13 mouse cellular contexts compared by ENCODE assay signal in the genomic region with DNA sequence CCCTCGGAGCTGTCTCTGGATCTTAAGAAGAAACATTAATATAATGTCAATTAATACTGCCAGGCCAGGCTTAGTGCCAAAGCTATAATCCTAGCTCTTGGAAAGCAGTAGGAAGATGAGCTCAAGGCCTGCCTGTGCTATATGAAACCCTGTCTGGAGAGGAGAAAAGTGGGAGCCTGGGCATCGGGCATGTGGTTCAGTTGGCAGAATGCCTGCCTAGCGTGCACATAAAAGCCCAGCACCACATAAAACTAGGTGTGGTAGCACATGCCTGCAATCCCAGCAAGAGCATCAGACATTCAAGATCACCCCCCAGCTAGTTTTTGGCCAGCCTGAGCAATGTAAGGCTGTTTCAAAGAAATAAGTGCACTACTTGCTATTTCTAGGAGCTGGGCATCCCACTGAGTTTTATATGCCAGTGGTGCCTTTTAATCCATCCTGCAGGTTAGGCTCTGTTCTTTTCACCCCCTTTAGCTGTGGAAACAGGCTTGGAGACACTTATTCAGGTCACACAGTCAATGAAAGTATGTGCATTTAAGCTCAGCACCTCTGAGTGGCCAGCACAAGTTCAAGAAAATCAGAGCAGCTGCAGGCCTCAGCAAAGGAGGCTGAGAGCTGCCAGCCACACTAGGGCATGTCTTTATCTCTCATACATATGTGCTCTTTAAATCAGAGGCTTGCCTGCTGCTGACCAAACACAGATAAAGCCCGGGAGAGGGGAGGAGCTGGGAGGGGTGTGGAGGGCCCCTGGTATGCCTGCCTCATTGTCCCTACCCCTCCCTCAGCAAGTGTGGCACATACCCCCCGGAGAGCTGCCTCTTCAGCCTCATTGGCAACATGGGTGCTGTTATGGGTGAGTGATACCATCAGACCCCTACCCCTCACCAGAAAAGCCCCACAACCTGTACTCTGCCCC. TPM values are rescaled to one million over a fixed set of nuclear protein-coding genes. Genes with fewer than 3 reads are reported as not detected.
DNase-seq lines count a peak whose midpoint lies in the region; ATAC-seq and TF ChIP-seq lines count a peak whose summit lies in the region.
"Had no signal": no experiment of that assay in that cellular context is flagged by ENCODE, and none has a peak within 500 bp of the region (broad histone marks: within the 10 kb centered on the region; RNA-seq: fewer than 3 reads in every experiment).

No protein-coding gene starts in this region.

- ATAC-seq in lung, postnatal 0 days: no peak
- ATAC-seq in stomach, postnatal 0 days (ENCODE audit: low FRiP score, low TSS enrichment): no peak
- ATAC-seq in granulocyte monocyte progenitor cell, adult 5-6 weeks (replicated peaks; ENCODE audit: poor library complexity, severe bottlenecking): no peak

- no peaks in the 10 kb centered on the region; the same call in 1 of the 2 replicates for H3K79me2 ChIP-seq in heart, adult 2 months (replicated peaks; ENCODE audit: control insufficient read depth, insufficient read depth, low read length)

- no peak overlapping the region for H3K4me2 ChIP-seq in lung, postnatal 0 days (replicated peaks; ENCODE audit: low read depth, low read length)
- H3K4me2 ChIP-seq in stomach, postnatal 0 days (replicated peaks; ENCODE audit: low read depth): no peak overlapping the region
- H3K4me2 ChIP-seq: limb, embryonic 15.5 days; midbrain, embryonic 11.5 days had no signal

- H3K4me1 ChIP-seq in heart, adult 2 months (ENCODE audit: control insufficient read depth, insufficient read depth, low read length): peaks cover 6% of the 10 kb centered on the region
- H3K4me1 ChIP-seq in lung, postnatal 0 days (ENCODE audit: insufficient read depth, low read depth, low read length): peaks cover 28% of the 10 kb centered on the region
- H3K4me1 ChIP-seq in stomach, postnatal 0 days (replicated peaks; ENCODE audit: control insufficient read depth, insufficient read depth): peaks cover 13% of the 10 kb centered on the region

- H3K9me3 ChIP-seq in lung, postnatal 0 days (ENCODE audit: low read length): no peaks in the 10 kb centered on the region
- no peaks in the 10 kb centered on the region for H3K9me3 ChIP-seq in stomach, postnatal 0 days (ENCODE audit: control insufficient read depth, low read length)
- H3K9me3 ChIP-seq: embryonic facial prominence, embryonic 15.5 days; hindbrain, embryonic 13.5 days; limb, embryonic 15.5 days had no signal

- no peak overlapping the region for H3K4me3 ChIP-seq in heart, adult 2 months
- no peak overlapping the region for H3K4me3 ChIP-seq in lung, postnatal 0 days (ENCODE audit: low read depth, low read length)
- no peak overlapping the region for H3K4me3 ChIP-seq in stomach, postnatal 0 days (ENCODE audit: low read depth, low read length)
- H3K4me3 ChIP-seq: embryonic facial prominence, embryonic 15.5 days; limb, embryonic 15.5 days had no signal

- WGBS in heart, adult 2 months: 56% methylated on average over 5 of the region's 5 CpGs
- WGBS in lung, postnatal 0 days: 57% methylated on average over 5 of the region's 5 CpGs
- 28% methylated on average over 5 of the region's 5 CpGs for WGBS in stomach, postnatal 0 days

- peaks cover 3% of the 10 kb centered on the region; the same call in 1 of the 2 replicates for H3K36me3 ChIP-seq in heart, adult 2 months (ENCODE audit: control insufficient read depth, insufficient read depth, low read length)
- peaks cover 19% of the 10 kb centered on the region for H3K36me3 ChIP-seq in lung, postnatal 0 days (ENCODE audit: insufficient read depth, low read length)
- 0 out of 2 replicates have a peak, but pooled peaks cover 4% of the 10 kb centered on the region for H3K36me3 ChIP-seq in stomach, postnatal 0 days (ENCODE audit: control insufficient read depth, insufficient read depth, low read length)

- H3K27ac ChIP-seq in heart, adult 2 months: no peak overlapping the region
- H3K27ac ChIP-seq in lung, postnatal 0 days (ENCODE audit: low read length): peak overlapping the region; percentile 9; the same call in 1 of the 2 replicates
- H3K27ac ChIP-seq in stomach, postnatal 0 days (replicated peaks): no peak overlapping the region; the same call in 1 of the 2 replicates
- H3K27ac ChIP-seq: embryonic facial prominence, embryonic 15.5 days; hindbrain, embryonic 13.5 days; limb, embryonic 15.5 days had no signal

- no peaks in the 10 kb centered on the region for H3K27me3 ChIP-seq in heart, adult 2 months (ENCODE audit: control insufficient read depth, insufficient read depth, low read length)
- no peaks in the 10 kb centered on the region for H3K27me3 ChIP-seq in lung, postnatal 0 days (replicated peaks; ENCODE audit: insufficient read depth, low read length)
- H3K27me3 ChIP-seq in stomach, postnatal 0 days (ENCODE audit: control insufficient read depth, insufficient read depth, low read length): no peaks in the 10 kb centered on the region
- H3K27me3 ChIP-seq: embryonic facial prominence, embryonic 15.5 days; hindbrain, embryonic 13.5 days; limb, embryonic 15.5 days had no signal

- intact Hi-C loops in heart, adult 2 months (cut with DNase I): no loop called here

- no peak overlapping the region for H3K9ac ChIP-seq in heart, adult 2 months (ENCODE audit: low read depth, low read length)
- no peak overlapping the region for H3K9ac ChIP-seq in lung, postnatal 0 days (replicated peaks; ENCODE audit: low read depth)
- H3K9ac ChIP-seq in stomach, postnatal 0 days (ENCODE audit: low read length): no peak overlapping the region
- H3K9ac ChIP-seq: embryonic facial prominence, embryonic 15.5 days; limb, embryonic 15.5 days had no signal

- TF ChIP-seq EP300 in heart, adult 2 months (IDR thresholded peaks at IDR 0.05; ENCODE audit: insufficient read depth, low read depth, low read length): no peak
- TF ChIP-seq EP300 in lung, postnatal 0 days (IDR thresholded peaks at IDR 0.05): no peak
- no peak for TF ChIP-seq EP300 in stomach, postnatal 0 days (optimal IDR thresholded peaks at IDR 0.05)

- TF ChIP-seq CTCF in heart, adult 2 months (IDR thresholded peaks at IDR 0.05): no peak
- no peak for TF ChIP-seq CTCF in lung, postnatal 0 days (IDR thresholded peaks at IDR 0.05)
- no peak for TF ChIP-seq CTCF in stomach, postnatal 0 days (IDR thresholded peaks at IDR 0.05; ENCODE audit: low read depth)

- TF ChIP-seq POLR2A in heart, adult 2 months (IDR thresholded peaks at IDR 0.05; ENCODE audit: insufficient read depth, low read depth, low read length): no peak

- DNase-seq in heart, adult 11 months: peak; percentile 90
- no peak for DNase-seq in heart, adult 2 months
- no peak for DNase-seq in lung, postnatal 0 days (ENCODE audit: low spot score)
- DNase-seq in lung, adult 18-20 months: no peak
- peak; percentile 78 for DNase-seq in liver
- DNase-seq in stomach, postnatal 0 days (ENCODE audit: low spot score): peak; percentile 70
- no peak for DNase-seq in left cerebral cortex, adult 8-10 months (ENCODE audit: low spot score in 2 of 2)
- DNase-seq: right cerebral cortex, postnatal 25 days had no signal

RNA-seq across cellular contexts. Expression of gene Tmem150a, which starts 2.2 kb away (rescaled TPM):
- total RNA-seq in heart, adult 2 months (2021): 10 to 100 TPM; 22.7 to 22.8 TPM
- 79.2 and 86.9 TPM in 2 replicates for polyA plus RNA-seq in heart, adult 2 months (2012; rRNA removed)
- polyA plus RNA-seq in lung, postnatal 0 days (2015; fragmentation: Nextera tagmentation; extraction: Ambion mirVana): 17.6 and 25.7 TPM in 2 replicates
- polyA plus RNA-seq in stomach, postnatal 0 days (2015; fragmentation: Nextera tagmentation; extraction: Ambion mirVana): 7.7 and 8.4 TPM in 2 replicates
- 0.73 and 7.4 TPM in 2 replicates for total RNA-seq in granulocyte monocyte progenitor cell, adult 5-6 weeks (2014; fragmentation: Nextera tagmentation)
- 0.09 TPM in 1 of 2 replicates, not detected in the other for total RNA-seq in granulocyte monocyte progenitor cell, adult 5-6 weeks (2017)
- 10 to 100 TPM in 2 of 4 experiments, 1 to 10 TPM in 2; 8.9 to 12.8 (median 10.7) TPM for total RNA-seq in left cerebral cortex, adult 8-10 months (2022)

RNA-seq across cellular contexts. Expression of gene Rnf181, which starts 9.3 kb away (rescaled TPM):
- total RNA-seq in heart, adult 2 months (2021): 10 to 100 TPM; 36.0 to 40.7 TPM
- 44.0 and 56.6 TPM in 2 replicates for polyA plus RNA-seq in heart, adult 2 months (2012; rRNA removed)
- polyA plus RNA-seq in lung, postnatal 0 days (2015; fragmentation: Nextera tagmentation; extraction: Ambion mirVana): 202 and 208 TPM in 2 replicates
- polyA plus RNA-seq in stomach, postnatal 0 days (2015; fragmentation: Nextera tagmentation; extraction: Ambion mirVana): 136 and 137 TPM in 2 replicates
- 81.5 and 83.1 TPM in 2 replicates for total RNA-seq in granulocyte monocyte progenitor cell, adult 5-6 weeks (2014; fragmentation: Nextera tagmentation)
- 48.6 and 54.3 TPM in 2 replicates for total RNA-seq in granulocyte monocyte progenitor cell, adult 5-6 weeks (2017)
- 10 to 100 TPM; 76.4 to 85.1 (median 81.5) TPM for total RNA-seq in left cerebral cortex, adult 8-10 months (2022)

RNA-seq across cellular contexts. Expression of gene 0610030E20Rik, which starts 10.3 kb away (rescaled TPM):
- total RNA-seq in heart, adult 2 months (2021): 1 to 10 TPM; 8.2 to 9.1 TPM
- 8.7 and 13.6 TPM in 2 replicates for polyA plus RNA-seq in heart, adult 2 months (2012; rRNA removed)
- 23.0 and 24.2 TPM in 2 replicates for polyA plus RNA-seq in lung, postnatal 0 days (2015; fragmentation: Nextera tagmentation; extraction: Ambion mirVana)
- 19.6 and 20.5 TPM in 2 replicates for polyA plus RNA-seq in stomach, postnatal 0 days (2015; fragmentation: Nextera tagmentation; extraction: Ambion mirVana)
- total RNA-seq in granulocyte monocyte progenitor cell, adult 5-6 weeks (2014; fragmentation: Nextera tagmentation): 24.9 and 34.0 TPM in 2 replicates
- total RNA-seq in granulocyte monocyte progenitor cell, adult 5-6 weeks (2017): 17.2 and 17.6 TPM in 2 replicates
- 10 to 100 TPM; 14.7 to 19.1 (median 17.6) TPM for total RNA-seq in left cerebral cortex, adult 8-10 months (2022)

RNA-seq across cellular contexts. Expression of gene Usp39, which starts 12.4 kb away (rescaled TPM):
- total RNA-seq in heart, adult 2 months (2021): 10 to 100 TPM; 14.9 to 17.7 TPM
- polyA plus RNA-seq in heart, adult 2 months (2012; rRNA removed): 11.4 and 19.0 TPM in 2 replicates
- 26.1 and 27.4 TPM in 2 replicates for polyA plus RNA-seq in lung, postnatal 0 days (2015; fragmentation: Nextera tagmentation; extraction: Ambion mirVana)
- 20.1 and 21.0 TPM in 2 replicates for polyA plus RNA-seq in stomach, postnatal 0 days (2015; fragmentation: Nextera tagmentation; extraction: Ambion mirVana)
- 37.8 and 71.8 TPM in 2 replicates for total RNA-seq in granulocyte monocyte progenitor cell, adult 5-6 weeks (2014; fragmentation: Nextera tagmentation)
- total RNA-seq in granulocyte monocyte progenitor cell, adult 5-6 weeks (2017): 104 and 123 TPM in 2 replicates
- total RNA-seq in left cerebral cortex, adult 8-10 months (2022): 10 to 100 TPM; 29.6 to 33.2 (median 32.1) TPM

RNA-seq across cellular contexts. Expression of gene Vamp5, which starts 22.8 kb away (rescaled TPM):
- 10 to 100 TPM; 49.3 to 58.3 TPM for total RNA-seq in heart, adult 2 months (2021)
- polyA plus RNA-seq in heart, adult 2 months (2012; rRNA removed): 99.6 and 116 TPM in 2 replicates
- polyA plus RNA-seq in lung, postnatal 0 days (2015; fragmentation: Nextera tagmentation; extraction: Ambion mirVana): 80.5 and 83.3 TPM in 2 replicates
- polyA plus RNA-seq in stomach, postnatal 0 days (2015; fragmentation: Nextera tagmentation; extraction: Ambion mirVana): 20.2 and 22.2 TPM in 2 replicates
- total RNA-seq in granulocyte monocyte progenitor cell, adult 5-6 weeks (2014; fragmentation: Nextera tagmentation): 12.4 and 43.7 TPM in 2 replicates
- 8.6 and 16.5 TPM in 2 replicates for total RNA-seq in granulocyte monocyte progenitor cell, adult 5-6 weeks (2017)
- total RNA-seq in left cerebral cortex, adult 8-10 months (2022): 1 to 10 TPM; 4.4 to 8.6 (median 6.9) TPM

Comparison
In these comparisons a context has a peak if more than half of its experiments do, and no peak if none do; other contexts are left out.
1. DNase-seq: peak in heart, adult 11 months (single experiment), liver (single experiment) and stomach, postnatal 0 days (single experiment); none in heart, adult 2 months (0 of 2), lung, postnatal 0 days (single experiment), lung, adult 18-20 months (0 of 2) and left cerebral cortex, adult 8-10 months (0 of 2).